Mouse (Mus musculus) hindbrain, embryonic 13.5 days (tissue): ENCODE data around the gene Stxbp1. TPM values are rescaled to one million over a fixed set of nuclear protein-coding genes. Genes with fewer than 3 reads are reported as not detected.

Experiments used
- ATAC-seq: fragments of 200-750 bp; cut with Nextera tagmentation; 2 replicates; pipeline ENCODE4 v1.8.0; 2017; ENCODE audit warnings: moderate TSS enrichment; ENCODE audit not compliant: low FRiP score
- H3K27ac ChIP-seq: fragments of 300-500 bp; sonication (generic); 2 replicates; pipeline ENCODE4 v1.5.1; 2015; ENCODE audit warnings: inconsistent platforms, mild to moderate bottlenecking, moderate library complexity
- H3K27me3 ChIP-seq: fragments of 300-500 bp; sonication (generic); 2 replicates; pipeline ENCODE4 v1.6.1; 2015; ENCODE audit warnings: mild to moderate bottlenecking, inconsistent platforms
- H3K36me3 ChIP-seq: fragments of 300-500 bp; sonication (generic); 2 replicates; pipeline ENCODE4 v1.6.1; 2015; ENCODE audit warnings: mild to moderate bottlenecking, inconsistent platforms
- H3K4me1 ChIP-seq: fragments of 300-500 bp; sonication (generic); replicated peaks from 2 replicates; pipeline ENCODE4 v1.6.1; 2015; ENCODE audit warnings: inconsistent platforms
- H3K4me2 ChIP-seq: fragments of 300-500 bp; sonication (generic); 2 replicates; pipeline ENCODE4 v1.6.1; 2015; ENCODE audit warnings: inconsistent platforms, mild to moderate bottlenecking, moderate library complexity
- H3K4me3 ChIP-seq: fragments of 300-500 bp; sonication (generic); 2 replicates; pipeline ENCODE4 v1.5.1; 2015; ENCODE audit warnings: mild to moderate bottlenecking, inconsistent platforms
- H3K9ac ChIP-seq: fragments of 300-500 bp; sonication (generic); 2 replicates; pipeline ENCODE4 v1.6.1; 2015; ENCODE audit warnings: mild to moderate bottlenecking, inconsistent platforms
- H3K9me3 ChIP-seq: fragments of 300-500 bp; sonication (generic); 2 replicates; pipeline ENCODE4 v1.6.1; 2016; ENCODE audit warnings: inconsistent platforms
- WGBS: fragments of 180-500 bp; shearing (Covaris S2); methylation state at CpG from one replicate; pipeline ENCODE4 v1.1.7; 2015; 5-methylcytosine and 5-hydroxymethylcytosine counted together
- polyA plus RNA-seq: library from polyadenylated mRNA; unstranded; fragments of >200 nt; fragmentation: Nextera tagmentation; extraction: Ambion mirVana; gene quantifications from 2 replicates; pipeline ENCODE4 v1.2.1, GENCODE M21; 2015

The Stxbp1 gene
- polyA plus RNA-seq, 1 experiment from 2014 or later = 180 TPM

- WGBS = 19% methylated on average over 6 of the region's 6 CpGs
- no peak for ATAC-seq
Measured at GRCm38 (mm10) chr2:32881054-32881453, 34.0 kb upstream of the Stxbp1 start.

GRCm38 (mm10) chr2:32879593-32879992, 32.5 kb upstream of the Stxbp1 start:
- Histone ChIP-seq H3K27me3 (no peaks in the 10 kb centered on the region), H3K9ac (peak overlapping the region; percentile 97), H3K4me2 (peak overlapping the region; percentile 97; the same call in 1 of the 2 replicates), H3K4me3 (no peak overlapping the region), H3K36me3 (no peaks in the 10 kb centered on the region), H3K9me3 (no peaks in the 10 kb centered on the region), H3K27ac (no peak overlapping the region), H3K4me1 (peaks cover 88% of the 10 kb centered on the region)
- WGBS = 88% methylated on average over 5 of the region's 5 CpGs
- ATAC-seq = no peak

More at GRCm38 (mm10) chr2:32881054-32881453, 34.0 kb upstream of the Stxbp1 start:
- 0 out of 2 replicates have a peak overlapping the region, but pooled peaks have one; percentile 19 for H3K4me2 ChIP-seq
- peak overlapping the region; percentile 49 for H3K9ac ChIP-seq
- no peak overlapping the region for H3K4me3 ChIP-seq
- peak overlapping the region; percentile 64 for H3K27ac ChIP-seq
- H3K27me3 ChIP-seq = no peaks in the 10 kb centered on the region
- no peaks in the 10 kb centered on the region for H3K36me3 ChIP-seq
- H3K9me3 ChIP-seq = no peaks in the 10 kb centered on the region
- peaks cover 87% of the 10 kb centered on the region for H3K4me1 ChIP-seq

DNA sequence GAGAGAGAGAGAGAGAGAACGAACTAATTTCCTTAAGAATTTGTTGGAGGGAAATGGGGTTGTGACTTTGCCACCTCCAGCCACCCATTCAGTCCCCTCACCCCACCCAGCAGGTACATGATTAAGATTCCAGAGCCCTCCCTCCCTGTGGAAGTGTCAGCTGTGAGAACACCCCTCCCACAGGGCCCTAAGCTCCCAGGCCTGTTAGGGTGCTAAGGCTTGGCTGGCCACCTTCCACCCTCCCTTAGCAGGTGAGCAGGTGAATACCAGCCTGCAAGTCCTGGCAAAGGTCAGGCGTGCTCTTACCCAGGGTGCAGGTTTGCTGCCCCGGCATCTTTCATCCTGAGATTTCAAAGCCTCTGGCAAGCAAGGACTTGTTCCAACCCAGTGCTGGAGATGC, 31.4 kb upstream of the Stxbp1 start:
- Histone ChIP-seq H3K4me2 (peak overlapping the region; percentile 97), H3K9ac (peak overlapping the region; percentile 97), H3K36me3 (no peaks in the 10 kb centered on the region), H3K9me3 (no peaks in the 10 kb centered on the region), H3K4me1 (peaks cover 88% of the 10 kb centered on the region), H3K27me3 (no peaks in the 10 kb centered on the region), H3K4me3 (peak overlapping the region; percentile 87), H3K27ac (no peak overlapping the region)
- WGBS = 71% methylated on average over 3 of the region's 3 CpGs
- ATAC-seq = no peak

DNA sequence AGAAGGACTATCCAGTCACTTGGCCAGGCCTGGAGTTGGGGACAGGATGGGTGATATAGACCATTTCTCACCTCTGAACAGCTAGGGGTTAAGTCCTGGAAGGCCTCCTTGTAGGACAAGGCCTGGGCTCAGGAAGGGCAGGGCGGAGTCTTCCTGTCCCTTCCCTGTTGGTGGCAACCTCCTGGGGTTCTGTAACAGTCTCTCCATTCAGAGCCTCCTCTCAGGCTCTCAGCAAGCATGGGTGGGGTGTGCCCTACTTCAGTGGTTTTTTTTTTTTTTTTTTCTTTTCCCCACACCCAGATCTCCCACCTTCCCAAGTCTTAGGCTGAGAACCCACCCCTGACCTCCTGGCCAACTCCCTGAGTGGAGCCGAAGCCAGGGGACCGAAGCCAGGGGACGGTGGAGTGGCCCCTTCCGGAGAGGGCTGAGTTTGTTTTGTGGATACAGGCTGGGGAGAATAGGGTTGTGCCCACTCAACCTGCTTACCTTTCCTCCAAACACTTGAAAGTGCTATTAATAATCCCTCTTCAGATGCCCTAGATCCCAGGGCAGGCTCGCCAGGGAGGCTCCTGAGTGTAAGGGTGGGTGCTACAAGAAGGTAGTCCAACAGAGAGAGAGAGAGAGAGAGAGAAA, 30.8 kb upstream of the Stxbp1 start:
- no peaks in the 10 kb centered on the region for H3K36me3 ChIP-seq
- H3K27ac ChIP-seq = no peak overlapping the region
- peak overlapping the region; percentile 87 for H3K4me3 ChIP-seq
- no peak for ATAC-seq
- peak overlapping the region; percentile 97 for H3K9ac ChIP-seq
- WGBS = 69% methylated on average over 6 of the region's 6 CpGs
- H3K27me3 ChIP-seq = no peaks in the 10 kb centered on the region
- H3K4me2 ChIP-seq = peak overlapping the region; percentile 97
- H3K4me1 ChIP-seq = peaks cover 83% of the 10 kb centered on the region
- H3K9me3 ChIP-seq = no peaks in the 10 kb centered on the region

DNA sequence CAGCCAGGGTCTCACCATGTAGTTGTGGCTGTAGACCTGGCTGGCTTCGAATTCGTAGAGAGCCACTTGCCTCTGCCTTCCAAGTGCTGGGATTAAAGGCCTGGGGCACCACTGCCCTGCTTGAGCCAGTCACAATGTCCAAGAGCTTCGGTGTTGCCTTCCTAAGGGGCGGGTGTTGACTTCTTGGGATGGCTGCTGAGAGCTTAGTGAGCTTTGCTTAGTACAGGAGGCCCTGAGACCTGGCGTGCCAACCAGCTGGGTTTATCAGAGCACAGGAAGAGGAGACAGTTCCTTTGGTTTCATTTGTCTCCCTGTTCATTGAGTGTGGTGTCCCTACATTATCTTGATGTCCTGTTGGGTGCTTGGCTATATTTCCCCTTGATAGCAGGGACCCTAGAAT, 30.3 kb upstream of the Stxbp1 start:
- no peaks in the 10 kb centered on the region for H3K27me3 ChIP-seq
- H3K4me2 ChIP-seq = peak overlapping the region; percentile 97
- peak overlapping the region; percentile 87 for H3K4me3 ChIP-seq
- peak overlapping the region; percentile 97 for H3K9ac ChIP-seq
- H3K27ac ChIP-seq = peak overlapping the region; percentile 97
- H3K36me3 ChIP-seq = no peaks in the 10 kb centered on the region
- 24% methylated on average over 5 of the region's 5 CpGs for WGBS
- ATAC-seq = no peak
- no peaks in the 10 kb centered on the region for H3K9me3 ChIP-seq
- H3K4me1 ChIP-seq = peaks cover 79% of the 10 kb centered on the region

DNA sequence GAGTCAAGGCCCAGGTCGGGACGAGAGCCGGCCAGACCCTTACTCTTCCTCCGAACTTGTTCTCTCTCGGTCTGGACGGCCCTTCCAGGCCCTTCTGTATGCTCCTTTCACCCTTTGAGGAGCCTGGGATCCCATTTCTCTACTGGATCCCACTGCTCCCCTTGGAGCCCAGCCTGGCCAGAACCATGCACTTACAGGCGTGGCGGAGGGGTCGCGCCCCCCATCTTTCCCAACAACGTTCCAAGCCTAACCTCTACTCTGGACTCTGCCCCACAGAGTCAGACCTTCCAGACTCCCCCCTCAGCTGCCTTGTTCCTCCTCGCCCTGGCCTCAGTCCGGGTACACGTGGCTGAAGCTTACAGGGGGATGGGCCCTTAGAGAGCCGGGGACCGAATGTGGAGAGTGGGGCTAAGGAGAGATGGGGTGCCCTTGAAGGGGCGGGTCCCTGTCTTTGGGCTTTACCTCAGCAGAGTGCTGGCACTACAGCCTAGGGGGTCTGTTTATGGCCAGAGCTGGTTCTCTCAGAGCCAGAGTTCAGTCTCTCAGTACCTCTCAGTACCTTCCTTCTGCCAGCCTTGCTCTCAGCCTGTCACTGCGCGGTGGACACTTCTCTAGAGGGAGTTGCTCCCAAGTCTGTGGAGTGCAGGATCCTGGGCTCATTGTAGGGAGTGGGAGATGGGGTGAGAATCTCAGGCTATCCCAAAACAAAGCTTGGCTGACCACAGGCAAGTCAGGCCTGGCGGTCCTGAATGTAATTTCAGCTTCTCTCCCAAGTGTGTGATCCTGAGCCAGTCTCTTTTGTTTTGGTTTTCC, 29.7 kb upstream of the Stxbp1 start:
- WGBS = 2% methylated on average over 20 of the region's 20 CpGs
- H3K4me2 ChIP-seq = peak overlapping the region; percentile 97
- peaks cover 72% of the 10 kb centered on the region for H3K4me1 ChIP-seq
- H3K27me3 ChIP-seq = no peaks in the 10 kb centered on the region
- peak overlapping the region; percentile 87 for H3K4me3 ChIP-seq
- no peaks in the 10 kb centered on the region for H3K9me3 ChIP-seq
- no peaks in the 10 kb centered on the region for H3K36me3 ChIP-seq
- ATAC-seq = peak; percentile 34
- H3K27ac ChIP-seq = peak overlapping the region; percentile 97
- H3K9ac ChIP-seq = peak overlapping the region; percentile 97

- Histone ChIP-seq H3K9ac (peak within 1 kb of the TSS; percentile 97), H3K4me1 (peaks cover 64% of the 10 kb centered on the region), H3K4me2 (peak within 1 kb of the TSS; percentile 97), H3K27ac (peak within 1 kb of the TSS; percentile 97), H3K36me3 (no peaks in the 10 kb centered on the region), H3K4me3 (peak within 1 kb of the TSS; percentile 87), H3K27me3 (no peaks in the 10 kb centered on the region), H3K9me3 (no peaks in the 10 kb centered on the region)
- under 1% methylated on average over 57 of the region's 68 CpGs for WGBS
- ATAC-seq = peak; percentile 88
Measured at GRCm38 (mm10) chr2:32875675-32876489, 28.8 kb upstream of the Stxbp1 start, which contains the start of gene Fam129b. Gene Fam129b (plus strand): TSS chr2:32876114.

- peak overlapping the region; percentile 97 for H3K9ac ChIP-seq
- peak overlapping the region; percentile 87 for H3K4me3 ChIP-seq
- H3K4me2 ChIP-seq = peak overlapping the region; percentile 97
- no peaks in the 10 kb centered on the region for H3K9me3 ChIP-seq
- no peaks in the 10 kb centered on the region for H3K27me3 ChIP-seq
- peaks cover 57% of the 10 kb centered on the region for H3K4me1 ChIP-seq
- H3K36me3 ChIP-seq = no peaks in the 10 kb centered on the region
- H3K27ac ChIP-seq = peak overlapping the region; percentile 97
- WGBS = 10% methylated on average over 15 of the region's 15 CpGs
- ATAC-seq = peak; percentile 36
Measured at GRCm38 (mm10) chr2:32874951-32875674, 28.1 kb upstream of the Stxbp1 start.

- H3K36me3 ChIP-seq = no peaks in the 10 kb centered on the region
- no peaks in the 10 kb centered on the region for H3K27me3 ChIP-seq
- H3K9me3 ChIP-seq = no peaks in the 10 kb centered on the region
- peak overlapping the region; percentile 97 for H3K4me2 ChIP-seq
- H3K27ac ChIP-seq = peak overlapping the region; percentile 97; the same call in 1 of the 2 replicates
- H3K4me3 ChIP-seq = peak overlapping the region; percentile 87
- ATAC-seq = no peak
- 75% methylated on average over 3 of the region's 3 CpGs for WGBS
- H3K4me1 ChIP-seq = peaks cover 46% of the 10 kb centered on the region
- H3K9ac ChIP-seq = no peak overlapping the region; the same call in 1 of the 2 replicates
Measured at GRCm38 (mm10) chr2:32874070-32874469, 27.0 kb upstream of the Stxbp1 start.

GRCm38 (mm10) chr2:32870275-32871100, 23.4 kb upstream of the Stxbp1 start:
- no peak overlapping the region for H3K4me2 ChIP-seq
- H3K36me3 ChIP-seq = no peaks in the 10 kb centered on the region
- H3K9me3 ChIP-seq = no peaks in the 10 kb centered on the region
- ATAC-seq = no peak
- 54% methylated on average over 8 of the region's 8 CpGs for WGBS
- no peak overlapping the region for H3K4me3 ChIP-seq
- no peak overlapping the region for H3K27ac ChIP-seq
- peaks cover 19% of the 10 kb centered on the region for H3K4me1 ChIP-seq
- H3K27me3 ChIP-seq = no peaks in the 10 kb centered on the region
- no peak overlapping the region for H3K9ac ChIP-seq
